Mouse (Mus musculus): ENCODE data around the gene Cd180. TPM values are rescaled to one million over a fixed set of nuclear protein-coding genes. Genes with fewer than 3 reads are reported as not detected.
"Not testable (repeated sequence)": the region's sequence is repeated elsewhere in the genome, so short reads cannot be mapped to it uniquely, and the experiment has no call there.

Gene Cd180
- polyA plus RNA-seq, 1 experiment from 2014 or later = 0.88 TPM

DNA sequence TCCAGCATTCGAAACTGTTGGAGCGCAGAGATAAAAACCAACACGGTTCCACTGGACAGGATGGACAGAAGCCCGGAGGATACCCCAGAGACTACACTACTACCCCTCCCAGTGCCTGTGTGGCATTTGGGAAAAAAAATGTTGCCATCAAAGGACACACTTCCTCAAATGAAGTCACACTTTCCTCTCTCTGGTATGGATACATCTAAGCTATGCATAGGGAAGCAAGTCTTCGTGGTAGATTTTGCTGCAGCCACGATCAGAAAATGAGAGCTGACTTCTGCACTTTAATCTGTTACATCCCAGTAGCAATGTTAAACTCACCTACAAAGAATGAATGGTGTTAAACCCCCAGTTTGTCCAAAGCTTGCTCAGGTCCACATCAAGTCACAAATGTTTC lies 24.4 kb upstream of the Cd180 start:
- Histone ChIP-seq H3K9me3 (ENCODE audit: control insufficient read depth, low read length) (no peaks in the 10 kb centered on the region), H3K27ac (replicated peaks; ENCODE audit: low read depth, low read length) (no peak overlapping the region), H3K4me2 (ENCODE audit: low read depth, low read length) (no peak overlapping the region), H3K36me3 (ENCODE audit: control insufficient read depth, insufficient read depth, low read length) (no peaks in the 10 kb centered on the region), H3K27me3 (replicated peaks; ENCODE audit: control insufficient read depth, insufficient read depth, low read length) (no peaks in the 10 kb centered on the region), H3K9ac (ENCODE audit: low read depth, low read length) (no peak overlapping the region), H3K4me1 (ENCODE audit: control insufficient read depth, insufficient read depth, low read length) (peaks cover 4% of the 10 kb centered on the region; the same call in 1 of the 2 replicates), H3K4me3 (ENCODE audit: low read depth, low read length) (no peak overlapping the region)
- 80% methylated on average over 6 of the region's 6 CpGs for WGBS
- no peak for DNase-seq (ENCODE audit: low spot score)
- no peak for ATAC-seq (ENCODE audit: low read depth)

DNA sequence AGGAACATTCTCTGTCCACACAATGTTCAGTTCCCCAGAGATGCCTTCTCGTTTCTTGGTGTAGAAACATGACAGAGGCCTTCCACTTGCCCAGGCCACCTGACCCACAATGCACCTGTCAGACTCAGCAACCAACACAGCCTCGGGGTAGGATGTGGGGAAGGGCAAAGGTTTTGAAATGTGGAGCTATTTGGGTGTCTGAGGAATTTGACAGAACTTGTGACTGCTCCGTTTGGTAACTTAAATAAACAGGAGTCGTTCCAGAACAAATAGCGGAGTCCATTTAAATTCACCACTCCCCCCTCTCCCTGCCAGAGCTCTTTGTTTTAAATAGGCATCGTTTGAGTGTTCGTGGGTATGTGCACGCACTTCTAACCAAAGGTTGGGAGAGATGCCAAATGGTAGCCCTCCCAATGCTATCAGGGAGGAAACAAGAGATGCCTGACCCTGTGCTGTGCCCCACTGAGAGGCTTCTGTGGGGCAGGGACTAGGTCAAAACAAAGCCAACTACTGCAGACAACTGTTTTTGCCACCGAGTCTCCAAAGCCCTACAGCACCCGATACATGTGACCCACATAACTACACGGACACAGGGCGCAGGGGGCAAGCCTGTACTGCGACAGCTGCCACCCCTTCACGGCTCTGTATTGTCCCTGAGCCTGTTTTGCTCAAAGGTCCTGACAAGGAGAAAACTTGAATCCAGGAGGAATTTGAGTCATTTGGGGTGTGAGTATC lies 23.7 kb upstream of the Cd180 start:
- Histone ChIP-seq H3K4me1 (ENCODE audit: control insufficient read depth, insufficient read depth, low read length) (peaks cover 4% of the 10 kb centered on the region; the same call in 1 of the 2 replicates), H3K4me2 (ENCODE audit: low read depth, low read length) (no peak overlapping the region), H3K27me3 (replicated peaks; ENCODE audit: control insufficient read depth, insufficient read depth, low read length) (no peaks in the 10 kb centered on the region), H3K4me3 (ENCODE audit: low read depth, low read length) (no peak overlapping the region), H3K9me3 (ENCODE audit: control insufficient read depth, low read length) (no peaks in the 10 kb centered on the region), H3K36me3 (ENCODE audit: control insufficient read depth, insufficient read depth, low read length) (no peaks in the 10 kb centered on the region), H3K27ac (replicated peaks; ENCODE audit: low read depth, low read length) (no peak overlapping the region), H3K9ac (ENCODE audit: low read depth, low read length) (no peak overlapping the region)
- 40% methylated on average over 14 of the region's 14 CpGs for WGBS
- peak; percentile 81 for DNase-seq (ENCODE audit: low spot score)
- ATAC-seq (ENCODE audit: low read depth) = peak; percentile 79

DNA sequence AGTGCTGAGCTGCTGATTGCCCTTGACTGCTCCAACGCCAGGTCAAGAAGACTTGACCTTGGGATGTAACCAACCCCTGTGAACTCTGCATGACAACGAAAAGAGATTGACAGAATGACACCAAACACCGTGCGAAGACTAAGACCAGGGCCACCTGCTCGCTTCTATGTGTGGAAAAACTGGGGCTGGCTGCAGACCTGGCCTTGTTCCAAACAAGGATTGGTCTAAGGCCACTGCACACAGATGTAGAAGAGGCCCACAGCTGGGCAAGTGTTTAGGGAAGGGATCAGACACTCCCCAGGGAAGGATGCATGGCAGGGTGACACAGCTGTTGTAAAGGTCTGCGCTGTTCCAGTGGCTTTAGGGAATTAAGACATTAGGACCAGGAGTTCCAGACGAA lies 22.9 kb upstream of the Cd180 start:
- ATAC-seq (ENCODE audit: low read depth) = peak; percentile 78

DNA sequence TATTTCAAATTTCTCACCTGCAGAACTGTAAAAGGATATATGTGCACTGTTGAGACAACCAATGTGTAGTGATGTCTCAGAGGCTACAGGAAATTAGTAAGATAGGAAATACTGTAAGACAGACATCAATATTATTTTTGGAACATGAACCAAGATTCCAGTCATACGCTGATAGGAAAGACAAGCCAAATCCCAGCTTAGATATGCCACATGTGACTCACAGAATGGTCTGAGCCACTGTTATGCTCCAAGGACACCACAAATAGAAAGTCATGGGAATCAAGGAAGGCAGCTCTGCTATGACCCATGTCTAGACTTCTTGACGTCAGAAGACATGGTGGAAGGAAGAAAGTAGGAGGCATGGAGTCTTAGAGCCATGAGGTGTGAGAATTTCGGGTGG lies 19.3 kb upstream of the Cd180 start:
- Histone ChIP-seq H3K4me3 (ENCODE audit: low read depth, low read length) (no peak overlapping the region), H3K27ac (replicated peaks; ENCODE audit: low read depth, low read length) (no peak overlapping the region), H3K4me2 (ENCODE audit: low read depth, low read length) (no peak overlapping the region), H3K36me3 (ENCODE audit: control insufficient read depth, insufficient read depth, low read length) (no peaks in the 10 kb centered on the region), H3K27me3 (replicated peaks; ENCODE audit: control insufficient read depth, insufficient read depth, low read length) (no peaks in the 10 kb centered on the region), H3K9me3 (ENCODE audit: control insufficient read depth, low read length) (no peaks in the 10 kb centered on the region), H3K4me1 (ENCODE audit: control insufficient read depth, insufficient read depth, low read length) (peaks cover 4% of the 10 kb centered on the region; the same call in 1 of the 2 replicates), H3K9ac (ENCODE audit: low read depth, low read length) (no peak overlapping the region)
- 89% methylated on average over 3 of the region's 3 CpGs for WGBS
- no peak for ATAC-seq (ENCODE audit: low read depth)
- DNase-seq (ENCODE audit: low spot score) = no peak

More for the DNA sequence above, 22.9 kb upstream of the Cd180 start:
- DNase-seq (ENCODE audit: low spot score) = peak; percentile 85
- H3K9ac ChIP-seq (ENCODE audit: low read depth, low read length) = no peak overlapping the region
- WGBS = 55% methylated on average over 7 of the region's 7 CpGs
- H3K27me3 ChIP-seq (replicated peaks; ENCODE audit: control insufficient read depth, insufficient read depth, low read length) = no peaks in the 10 kb centered on the region
- no peaks in the 10 kb centered on the region for H3K9me3 ChIP-seq (ENCODE audit: control insufficient read depth, low read length)
- no peak overlapping the region for H3K4me3 ChIP-seq (ENCODE audit: low read depth, low read length)
- H3K4me2 ChIP-seq (ENCODE audit: low read depth, low read length) = no peak overlapping the region
- no peaks in the 10 kb centered on the region for H3K36me3 ChIP-seq (ENCODE audit: control insufficient read depth, insufficient read depth, low read length)
- H3K27ac ChIP-seq (replicated peaks; ENCODE audit: low read depth, low read length) = no peak overlapping the region
- H3K4me1 ChIP-seq (ENCODE audit: control insufficient read depth, insufficient read depth, low read length) = peaks cover 4% of the 10 kb centered on the region; the same call in 1 of the 2 replicates

DNA sequence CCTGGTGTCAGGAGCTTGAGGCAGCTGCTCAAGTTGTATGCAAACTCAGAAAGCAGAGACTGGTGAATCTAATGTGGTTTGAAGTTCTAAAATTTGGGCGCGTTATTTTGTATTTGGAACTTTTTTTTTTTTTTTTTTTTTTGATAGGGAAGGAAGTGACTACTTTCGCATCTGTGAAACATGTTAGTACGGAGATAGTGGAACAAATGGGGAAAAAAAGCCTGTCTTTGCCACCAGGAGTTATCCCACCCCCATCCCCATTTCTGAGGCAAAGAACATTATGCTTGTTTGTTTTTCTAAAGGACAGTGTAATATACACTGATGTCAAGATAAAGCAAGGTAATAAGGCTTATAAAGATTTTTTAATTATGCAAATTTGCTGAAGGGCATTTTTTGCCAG lies 15.8 kb upstream of the Cd180 start:
- not testable (repeated sequence) for H3K9ac ChIP-seq (ENCODE audit: low read depth, low read length); H3K27me3 ChIP-seq (replicated peaks; ENCODE audit: control insufficient read depth, insufficient read depth, low read length); H3K4me3 ChIP-seq (ENCODE audit: low read depth, low read length); H3K27ac ChIP-seq (replicated peaks; ENCODE audit: low read depth, low read length); H3K4me2 ChIP-seq (ENCODE audit: low read depth, low read length); DNase-seq (ENCODE audit: low spot score); H3K4me1 ChIP-seq (ENCODE audit: control insufficient read depth, insufficient read depth, low read length); ATAC-seq (ENCODE audit: low read depth); H3K36me3 ChIP-seq (ENCODE audit: control insufficient read depth, insufficient read depth, low read length); H3K9me3 ChIP-seq (ENCODE audit: control insufficient read depth, low read length)
- 89% methylated on average over 4 of the region's 4 CpGs for WGBS

DNA sequence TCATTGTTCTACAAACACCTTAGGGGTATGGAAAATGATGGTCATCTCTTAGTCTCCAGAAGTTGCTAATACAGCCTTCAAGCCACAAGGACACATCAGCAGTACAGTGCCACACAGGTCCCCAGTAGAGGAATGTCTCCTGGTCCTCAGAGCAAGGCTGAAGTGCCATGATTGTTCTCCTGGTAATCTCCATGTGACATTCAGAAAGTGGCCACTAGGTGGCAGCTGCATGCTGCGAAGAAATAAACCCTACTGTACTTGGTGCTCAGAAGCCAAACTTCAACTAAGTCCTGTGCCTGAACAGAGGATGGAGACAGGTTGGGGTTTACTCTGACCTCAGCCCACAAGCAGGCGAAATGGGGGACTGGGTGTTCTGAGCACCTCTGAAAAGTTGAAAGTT lies 14.9 kb upstream of the Cd180 start:
- H3K27me3 ChIP-seq (replicated peaks; ENCODE audit: control insufficient read depth, insufficient read depth, low read length) = no peaks in the 10 kb centered on the region
- ATAC-seq (ENCODE audit: low read depth) (peak; percentile 75; the same call in 1 of the 2 replicates), DNase-seq (ENCODE audit: low spot score) (peak; percentile 87)
- no peaks in the 10 kb centered on the region for H3K9me3 ChIP-seq (ENCODE audit: control insufficient read depth, low read length)
- H3K4me3 ChIP-seq (ENCODE audit: low read depth, low read length) = no peak overlapping the region
- H3K27ac ChIP-seq (replicated peaks; ENCODE audit: low read depth, low read length) = no peak overlapping the region
- no peak overlapping the region for H3K4me2 ChIP-seq (ENCODE audit: low read depth, low read length)
- H3K9ac ChIP-seq (ENCODE audit: low read depth, low read length) = no peak overlapping the region
- no peaks in the 10 kb centered on the region for H3K4me1 ChIP-seq (ENCODE audit: control insufficient read depth, insufficient read depth, low read length)
- 6% methylated on average over 2 of the region's 2 CpGs for WGBS
- H3K36me3 ChIP-seq (ENCODE audit: control insufficient read depth, insufficient read depth, low read length) = no peaks in the 10 kb centered on the region

DNA sequence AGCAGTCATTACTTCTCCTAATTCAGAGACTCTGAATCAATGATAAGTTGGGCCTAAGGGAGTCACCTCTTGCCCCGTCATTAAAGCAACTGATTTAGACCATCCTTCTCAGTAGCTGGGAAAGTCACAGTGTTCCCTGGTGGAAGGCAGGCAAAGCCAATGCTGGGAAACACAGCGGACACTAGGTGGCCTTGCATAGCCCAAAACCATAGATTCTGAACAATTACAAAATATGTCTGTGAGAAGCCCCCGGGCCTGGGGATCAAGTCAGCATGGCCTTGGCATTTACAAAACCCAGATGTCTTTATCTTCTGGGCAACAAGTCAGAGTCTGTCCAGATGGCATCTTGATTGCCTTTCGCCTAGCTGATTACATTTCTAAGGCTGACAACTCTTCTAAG lies 8.5 kb upstream of the Cd180 start:
- Histone ChIP-seq H3K36me3 (ENCODE audit: control insufficient read depth, insufficient read depth, low read length) (no peaks in the 10 kb centered on the region), H3K4me1 (ENCODE audit: control insufficient read depth, insufficient read depth, low read length) (no peaks in the 10 kb centered on the region), H3K9ac (ENCODE audit: low read depth, low read length) (no peak overlapping the region), H3K27ac (replicated peaks; ENCODE audit: low read depth, low read length) (no peak overlapping the region), H3K4me2 (ENCODE audit: low read depth, low read length) (no peak overlapping the region), H3K9me3 (ENCODE audit: control insufficient read depth, low read length) (no peaks in the 10 kb centered on the region), H3K4me3 (ENCODE audit: low read depth, low read length) (no peak overlapping the region), H3K27me3 (replicated peaks; ENCODE audit: control insufficient read depth, insufficient read depth, low read length) (no peaks in the 10 kb centered on the region)
- 74% methylated on average over 4 of the region's 4 CpGs for WGBS
- ATAC-seq (ENCODE audit: low read depth) (no peak), DNase-seq (ENCODE audit: low spot score) (no peak)

DNA sequence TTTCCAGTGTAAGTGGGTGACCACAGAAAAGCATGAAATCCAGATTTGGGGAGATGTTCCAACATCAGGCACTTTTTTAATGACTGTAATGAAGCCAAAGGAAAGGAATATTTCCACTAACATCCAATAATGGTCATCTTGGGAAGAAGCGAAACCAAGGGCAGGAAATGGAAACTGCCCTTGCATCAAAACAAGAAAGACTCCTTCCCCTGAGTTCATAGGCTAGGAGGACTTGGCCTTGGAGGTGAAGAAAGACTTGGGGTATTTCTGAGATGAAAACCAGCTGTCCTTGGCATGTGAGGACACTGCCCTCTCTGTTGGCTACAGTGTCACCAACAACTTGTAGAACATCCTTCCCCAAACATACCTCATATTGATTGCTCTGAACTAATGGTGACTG lies 5.2 kb upstream of the Cd180 start:
- Histone ChIP-seq H3K4me2 (ENCODE audit: low read depth, low read length) (no peak overlapping the region), H3K27ac (replicated peaks; ENCODE audit: low read depth, low read length) (no peak overlapping the region), H3K36me3 (ENCODE audit: control insufficient read depth, insufficient read depth, low read length) (no peaks in the 10 kb centered on the region), H3K4me1 (ENCODE audit: control insufficient read depth, insufficient read depth, low read length) (no peaks in the 10 kb centered on the region), H3K9ac (ENCODE audit: low read depth, low read length) (no peak overlapping the region), H3K9me3 (ENCODE audit: control insufficient read depth, low read length) (no peaks in the 10 kb centered on the region), H3K27me3 (replicated peaks; ENCODE audit: control insufficient read depth, insufficient read depth, low read length) (no peaks in the 10 kb centered on the region), H3K4me3 (ENCODE audit: low read depth, low read length) (no peak overlapping the region)
- 87% methylated on average over 1 of the region's 1 CpGs for WGBS
- ATAC-seq (ENCODE audit: low read depth) (no peak), DNase-seq (ENCODE audit: low spot score) (no peak)

All from embryonic facial prominence, embryonic 14.5 days (tissue).